Mouse (Mus musculus): ENCODE measurements around the gene Zdhhc14. TPM values are rescaled to one million over a fixed set of nuclear protein-coding genes. Genes with fewer than 3 reads are reported as not detected.
A peak's percentile ranks its signal among the peaks of the same experiment; 100 is the strongest.

Zdhhc14 gene
- total and polyA plus RNA-seq, 3 experiments = 0.34 to 1.3 (median 0.35) TPM

DNA sequence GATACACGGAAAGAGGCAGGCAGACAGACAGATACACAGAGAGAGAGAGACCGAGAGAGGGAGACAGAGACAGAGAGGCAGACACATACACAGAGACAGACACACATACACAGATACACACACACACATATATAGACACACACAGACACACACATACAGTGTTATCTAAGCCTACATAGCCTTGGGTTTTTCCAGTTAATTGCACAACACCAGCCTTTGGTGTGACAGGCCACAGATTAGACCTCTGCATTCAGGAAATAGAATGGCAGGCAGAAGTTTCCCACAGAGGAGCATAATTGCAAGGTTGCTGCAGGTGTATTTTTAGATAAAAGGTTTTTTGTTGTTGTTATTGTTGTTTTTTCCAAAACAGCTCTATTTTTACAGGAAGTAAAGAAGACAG is 195.9 kb downstream of the Zdhhc14 start:
- Histone ChIP-seq H3K9me3 (replicated peaks; ENCODE audit: low read length) (no peaks in the 10 kb centered on the region), H3K9ac (ENCODE audit: insufficient read depth, low read depth) (no peak overlapping the region), H3K27me3 (replicated peaks) (no peaks in the 10 kb centered on the region), H3K27ac (ENCODE audit: insufficient read depth, low read depth) (no peak overlapping the region), H3K4me1 (ENCODE audit: control insufficient read depth in 1 of 2, insufficient read depth in 2 of 2) (no peaks in the 10 kb centered on the region), H3K79me2 (replicated peaks; ENCODE audit: control insufficient read depth, extremely low read depth, insufficient read depth, poor library complexity, severe bottlenecking) (no peaks in the 10 kb centered on the region), H3K4me3 (replicated peaks in 1 of 3; ENCODE audit: low read depth in 2 of 3, low read length in 2 of 3, poor library complexity in 1 of 3) (no peak overlapping the region), H3K4me2 (ENCODE audit: insufficient read depth, low read depth, poor library complexity, severe bottlenecking) (no peak overlapping the region), H3K36me3 (replicated peaks in 1 of 2; ENCODE audit: control insufficient read depth in 1 of 2, insufficient read depth in 1 of 2, low read length in 1 of 2) (no peaks in the 10 kb centered on the region)
- in situ Hi-C loops (cut with MboI; ENCODE audit: low pct_ligation_motif_present, low pct_unique_long_range_greater_than_20kb, low sequenced_read_pairs) = no loop called here
- dilution Hi-C loops (cut with MboI; ENCODE audit: extremely low pct_ligation_motif_present, extremely low pct_unique_long_range_greater_than_20kb, low sequenced_read_pairs) = no loop called here
- no peak for TF ChIP-seq ZC3H11A (IDR thresholded peaks at IDR 0.05; ENCODE audit: low read depth, low read length)
- TF ChIP-seq RCOR1 (conservative IDR thresholded peaks at IDR 0.05; ENCODE audit: low read depth, low read length) = no peak
- no peak for TF ChIP-seq GABPA (IDR thresholded peaks at IDR 0.05; ENCODE audit: insufficient replicate concordance, low read depth, low read length)
- DNase-seq (ENCODE audit: extremely low read depth) = no peak

- no peaks in the 10 kb centered on the region for H3K27me3 ChIP-seq (replicated peaks)
- no peaks in the 10 kb centered on the region for H3K36me3 ChIP-seq (replicated peaks in 1 of 2; ENCODE audit: control insufficient read depth in 1 of 2, insufficient read depth in 1 of 2, low read length in 1 of 2)
- in situ Hi-C loops (cut with MboI; ENCODE audit: low pct_ligation_motif_present, low pct_unique_long_range_greater_than_20kb, low sequenced_read_pairs) (no loop called here), dilution Hi-C loops (cut with MboI; ENCODE audit: extremely low pct_ligation_motif_present, extremely low pct_unique_long_range_greater_than_20kb, low sequenced_read_pairs) (no loop called here)
- no peak overlapping the region for H3K4me3 ChIP-seq (replicated peaks in 1 of 3; ENCODE audit: low read depth in 2 of 3, low read length in 2 of 3, poor library complexity in 1 of 3)
- no peak overlapping the region for H3K27ac ChIP-seq (ENCODE audit: insufficient read depth, low read depth)
- no peak for DNase-seq (ENCODE audit: extremely low read depth)
- no peak overlapping the region for H3K9ac ChIP-seq (ENCODE audit: insufficient read depth, low read depth)
- no peaks in the 10 kb centered on the region for H3K4me1 ChIP-seq (ENCODE audit: control insufficient read depth in 1 of 2, insufficient read depth in 2 of 2)
- TF ChIP-seq POLR2AphosphoS2 (IDR thresholded peaks at IDR 0.05; ENCODE audit: low read depth, low read length) = no peak
- no peak for TF ChIP-seq JUN (IDR thresholded peaks at IDR 0.05; ENCODE audit: insufficient read depth, low read depth, low read length)
- no peak for TF ChIP-seq MEF2A (IDR thresholded peaks at IDR 0.05; ENCODE audit: borderline replicate concordance, low read depth, low read length)
- no peak for TF ChIP-seq HCFC1 (IDR thresholded peaks at IDR 0.05; ENCODE audit: low read depth, low read length)
- H3K4me2 ChIP-seq (ENCODE audit: insufficient read depth, low read depth, poor library complexity, severe bottlenecking) = no peak overlapping the region
- no peaks in the 10 kb centered on the region for H3K9me3 ChIP-seq (replicated peaks; ENCODE audit: low read length)
- no peaks in the 10 kb centered on the region for H3K79me2 ChIP-seq (replicated peaks; ENCODE audit: control insufficient read depth, extremely low read depth, insufficient read depth, poor library complexity, severe bottlenecking)
These were observed 196.3 kb downstream of the Zdhhc14 start for GRCm38 (mm10) chr17:5688669-5689068.

- Histone ChIP-seq H3K9ac (ENCODE audit: insufficient read depth, low read depth) (no peak overlapping the region), H3K27me3 (replicated peaks) (no peaks in the 10 kb centered on the region), H3K79me2 (replicated peaks; ENCODE audit: control insufficient read depth, extremely low read depth, insufficient read depth, poor library complexity, severe bottlenecking) (no peaks in the 10 kb centered on the region), H3K4me3 (replicated peaks in 1 of 3; ENCODE audit: low read depth in 2 of 3, low read length in 2 of 3, poor library complexity in 1 of 3) (no peak overlapping the region), H3K9me3 (replicated peaks; ENCODE audit: low read length) (no peaks in the 10 kb centered on the region), H3K4me1 (ENCODE audit: control insufficient read depth in 1 of 2, insufficient read depth in 2 of 2) (no peaks in the 10 kb centered on the region), H3K27ac (ENCODE audit: insufficient read depth, low read depth) (no peak overlapping the region), H3K4me2 (ENCODE audit: insufficient read depth, low read depth, poor library complexity, severe bottlenecking) (no peak overlapping the region), H3K36me3 (replicated peaks in 1 of 2; ENCODE audit: control insufficient read depth in 1 of 2, insufficient read depth in 1 of 2, low read length in 1 of 2) (no peaks in the 10 kb centered on the region)
- no peak for TF ChIP-seq ZMIZ1 (IDR thresholded peaks at IDR 0.05; ENCODE audit: low read depth, low read length)
- TF ChIP-seq SMC3 (IDR thresholded peaks at IDR 0.05; ENCODE audit: low read depth, low read length) = 0 out of 2 replicates have a peak, but pooled peaks have one; percentile 16
- peak in 1 of 2 experiments; percentile 46; a peak in 2 of 4 replicates for TF ChIP-seq CTCF (conservative IDR thresholded peaks at IDR 0.05 in 1 of 2, IDR thresholded peaks at IDR 0.05 in 1 of 2; ENCODE audit: low read depth in 2 of 2, low read length in 2 of 2)
- peak; percentile 42 for TF ChIP-seq RAD21 (IDR thresholded peaks at IDR 0.05; ENCODE audit: low read depth, low read length)
- dilution Hi-C loops (cut with MboI; ENCODE audit: extremely low pct_ligation_motif_present, extremely low pct_unique_long_range_greater_than_20kb, low sequenced_read_pairs) = no loop called here
- in situ Hi-C loops (cut with MboI; ENCODE audit: low pct_ligation_motif_present, low pct_unique_long_range_greater_than_20kb, low sequenced_read_pairs) = no loop called here
- peak; percentile 26 for DNase-seq (ENCODE audit: extremely low read depth)
These were observed 198.6 kb downstream of the Zdhhc14 start for GRCm38 (mm10) chr17:5690746-5691535.

Measured in CH12.LX (cell line).